Mouse (Mus musculus) layer of hippocampus, adult 11-12 months (tissue): ENCODE data around the gene Ttc27.

Source experiments
- DNase-seq: peaks from one replicate; pipeline ENCODE4 v3.0.0; 2022; ENCODE audit warnings: low spot score

Gene Ttc27

GRCm38 (mm10) chr17:74830851-74831250, 113.3 kb downstream of the Ttc27 start:
- no peak for DNase-seq

- DNase-seq: no peak
These were observed 124.2 kb downstream of the Ttc27 start for GRCm38 (mm10) chr17:74841721-74842120.

DNA sequence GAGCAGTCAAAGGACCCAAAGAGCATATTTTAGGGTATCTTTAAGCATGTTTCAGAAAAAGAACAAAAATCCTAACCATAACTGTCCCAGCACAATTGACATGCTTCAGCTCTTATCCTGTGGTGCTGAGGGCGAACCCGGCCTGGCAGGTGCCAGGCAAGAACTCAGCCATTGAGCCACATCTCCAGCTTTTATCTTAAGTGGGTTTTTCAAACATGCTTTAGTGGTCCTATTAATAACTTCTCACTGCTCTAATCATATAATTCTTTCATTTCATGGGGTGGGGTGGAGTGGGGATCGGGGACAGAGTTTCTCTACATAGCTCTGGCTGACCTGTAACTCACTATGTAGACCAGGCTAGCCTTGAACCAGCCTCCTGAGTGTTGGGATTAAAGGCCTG, 125.1 kb downstream of the Ttc27 start:
- no peak for DNase-seq

- DNase-seq: no peak
These were observed 126.0 kb downstream of the Ttc27 start for GRCm38 (mm10) chr17:74843486-74843885.

DNA sequence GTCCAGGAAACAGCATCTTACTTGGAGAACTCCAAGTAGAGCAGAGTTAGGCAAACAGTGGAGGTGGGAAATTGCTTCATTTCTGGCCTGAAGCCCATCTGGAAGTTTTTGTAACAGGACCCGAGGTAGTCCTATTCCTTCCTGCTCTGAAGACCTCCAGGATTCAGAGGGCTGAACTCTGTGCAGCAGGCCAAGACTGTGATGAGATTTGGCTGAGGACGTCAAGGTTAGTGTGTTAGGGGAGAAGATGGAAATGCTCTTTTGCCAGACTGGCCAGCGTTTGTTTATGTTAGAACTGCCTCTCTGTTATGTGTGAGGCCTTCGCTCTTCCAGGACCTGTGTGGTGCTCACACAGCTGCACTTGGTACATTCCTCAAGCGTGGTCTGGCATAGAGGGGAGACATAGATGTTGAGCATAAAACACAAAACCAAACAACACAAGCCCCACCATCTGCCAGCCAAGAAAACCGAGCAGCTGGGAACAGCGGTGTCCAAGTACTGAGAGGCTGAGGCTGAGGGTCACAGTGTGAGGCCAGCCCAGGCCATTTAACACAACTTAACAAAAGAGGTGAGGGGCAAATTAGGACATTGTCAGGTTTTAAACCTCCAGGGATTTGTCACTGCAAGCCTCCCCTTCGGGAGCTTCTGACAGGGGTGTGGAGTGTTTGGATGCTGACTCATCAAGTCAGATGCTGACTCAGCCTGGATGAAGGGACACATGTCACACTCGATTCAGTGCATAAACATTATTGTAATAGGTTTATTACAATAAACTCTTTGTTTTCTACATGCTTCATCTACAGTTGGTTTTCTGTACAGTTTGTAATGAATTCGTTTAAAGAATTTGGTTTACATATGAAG, 128.7 kb downstream of the Ttc27 start:
- no peak for DNase-seq

GRCm38 (mm10) chr17:74850216-74850615, 132.7 kb downstream of the Ttc27 start:
- DNase-seq: no peak

DNA sequence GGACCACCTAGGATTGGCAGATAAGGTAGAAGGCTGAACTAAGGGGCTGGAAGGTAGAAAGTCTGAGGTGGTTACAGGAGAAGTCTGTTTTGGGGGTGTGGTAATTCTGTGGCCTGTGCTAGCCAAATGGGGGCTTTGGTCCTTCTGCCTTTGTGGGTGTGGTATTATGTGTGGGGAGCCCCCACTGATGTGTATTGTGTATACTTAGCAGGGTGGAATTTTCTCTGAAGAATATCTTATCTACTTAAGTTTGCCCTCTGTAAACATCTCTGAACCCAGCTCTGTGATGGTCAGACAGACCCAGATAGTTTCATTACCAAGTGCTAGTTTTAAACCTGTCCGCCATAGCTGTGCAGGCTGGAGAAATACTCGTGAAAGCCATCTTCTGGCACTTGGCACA, 141.8 kb downstream of the Ttc27 start:
- no peak for DNase-seq

- no peak for DNase-seq
These were observed 142.9 kb downstream of the Ttc27 start for GRCm38 (mm10) chr17:74860180-74860993.

- DNase-seq: no peak
These were observed 146.3 kb downstream of the Ttc27 start for GRCm38 (mm10) chr17:74863845-74864244.

DNA sequence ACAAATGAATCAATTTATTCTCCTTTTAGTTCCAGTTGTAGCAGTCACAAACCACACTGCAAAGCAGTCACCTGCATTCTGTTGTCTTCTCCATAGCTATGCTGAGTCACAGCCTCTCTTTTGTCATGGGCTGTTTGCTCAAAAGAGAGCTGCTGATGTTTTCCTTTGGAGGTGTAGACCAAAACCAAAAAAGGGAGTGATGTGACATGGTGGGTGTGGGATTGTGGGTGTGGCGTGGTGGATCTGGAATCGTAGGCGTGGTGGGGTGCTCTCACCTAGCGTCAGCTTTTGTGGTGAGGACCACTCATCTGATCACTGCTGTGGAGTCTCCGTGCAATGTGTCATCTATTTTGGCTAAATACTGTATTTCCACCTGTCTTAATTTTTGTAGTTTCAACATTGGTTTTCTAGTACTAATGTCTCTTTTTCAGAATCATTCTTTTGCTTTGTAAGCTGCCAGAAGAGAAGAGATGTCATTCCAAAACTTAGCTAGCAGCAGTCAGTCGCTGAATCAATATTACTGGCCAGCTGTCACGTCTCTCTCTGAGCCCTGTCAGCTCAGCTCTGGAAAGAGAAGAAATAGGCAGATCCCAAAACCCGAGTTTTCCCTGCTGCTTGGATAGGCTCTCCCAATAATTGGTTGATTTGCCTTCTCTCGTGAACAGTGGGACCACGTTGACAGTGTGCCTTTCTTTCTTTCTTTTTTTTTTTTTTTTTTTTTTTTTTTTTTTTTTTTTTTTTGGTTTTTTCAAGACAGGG, 147.4 kb downstream of the Ttc27 start:
- DNase-seq: no peak

GRCm38 (mm10) chr17:74865694-74866564, 148.4 kb downstream of the Ttc27 start:
- DNase-seq: no peak

GRCm38 (mm10) chr17:74866565-74867507, 149.3 kb downstream of the Ttc27 start:
- no peak for DNase-seq

- no peak for DNase-seq
These were observed 150.8 kb downstream of the Ttc27 start for GRCm38 (mm10) chr17:74868185-74868907.

GRCm38 (mm10) chr17:74869556-74869955, 152.0 kb downstream of the Ttc27 start:
- DNase-seq: no peak

- DNase-seq: no peak
These were observed 152.9 kb downstream of the Ttc27 start for GRCm38 (mm10) chr17:74870177-74871160.

GRCm38 (mm10) chr17:74872567-74872966, 155.0 kb downstream of the Ttc27 start:
- DNase-seq: no peak

GRCm38 (mm10) chr17:74873756-74874155, 156.2 kb downstream of the Ttc27 start:
- DNase-seq: no peak

DNA sequence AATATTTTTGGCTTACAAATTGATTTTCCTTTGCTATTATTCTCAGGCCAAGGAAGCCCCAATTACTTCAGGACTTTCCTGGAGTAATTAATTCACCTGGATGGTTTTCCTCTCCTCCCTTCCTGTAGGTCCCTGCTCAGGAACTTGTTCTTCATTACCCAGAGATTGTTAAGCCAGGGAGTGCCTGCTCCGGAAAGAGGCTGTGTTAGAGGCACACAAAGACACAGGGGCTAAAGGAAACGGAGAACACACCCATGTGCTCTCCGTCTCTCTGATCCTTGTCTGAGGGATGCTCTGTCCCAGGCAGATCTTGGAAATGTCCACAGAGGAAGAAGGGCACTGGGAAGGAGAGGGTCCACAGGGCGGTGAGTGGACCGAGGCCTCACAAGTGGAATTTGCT, 158.2 kb downstream of the Ttc27 start:
- DNase-seq: no peak
